Mouse (Mus musculus) midbrain, embryonic 13.5 days (tissue): ENCODE measurements around the gene Olfr1160. TPM values are rescaled to one million over a fixed set of nuclear protein-coding genes. Genes with fewer than 3 reads are reported as not detected.
"Not testable (repeated sequence)": the region's sequence is repeated elsewhere in the genome, so short reads cannot be mapped to it uniquely, and the experiment has no call there.

Experiments
- ATAC-seq: fragments of 200-750 bp; cut with Nextera tagmentation; 2 replicates; pipeline ENCODE4 v1.8.0; 2017; ENCODE audit warnings: mild to moderate bottlenecking, moderate TSS enrichment, moderate library complexity
- H3K27ac ChIP-seq: fragments of 300-500 bp; sonication (generic); 2 replicates; pipeline ENCODE4 v1.5.1; 2015; ENCODE audit warnings: inconsistent platforms, mild to moderate bottlenecking, moderate library complexity
- H3K27me3 ChIP-seq: fragments of 300-500 bp; sonication (generic); 2 replicates; pipeline ENCODE4 v1.6.1; 2015; ENCODE audit warnings: mild to moderate bottlenecking, inconsistent platforms
- H3K36me3 ChIP-seq: fragments of 300-500 bp; sonication (generic); 2 replicates; pipeline ENCODE4 v1.6.1; 2015; ENCODE audit warnings: mild to moderate bottlenecking, inconsistent platforms
- H3K4me1 ChIP-seq: fragments of 300-500 bp; sonication (generic); replicated peaks from 2 replicates; pipeline ENCODE4 v1.6.1; 2015; ENCODE audit warnings: inconsistent platforms
- H3K4me2 ChIP-seq: fragments of 300-500 bp; sonication (generic); replicated peaks from 2 replicates; pipeline ENCODE4 v1.6.1; 2015; ENCODE audit warnings: moderate library complexity, mild to moderate bottlenecking, inconsistent platforms
- H3K4me3 ChIP-seq: fragments of 300-500 bp; sonication (generic); replicated peaks from 2 replicates; pipeline ENCODE4 v1.5.1; 2015; ENCODE audit warnings: mild to moderate bottlenecking, inconsistent platforms
- H3K9ac ChIP-seq: fragments of 300-500 bp; sonication (generic); replicated peaks from 2 replicates; pipeline ENCODE4 v1.6.1; 2015; ENCODE audit warnings: mild to moderate bottlenecking, inconsistent platforms
- H3K9me3 ChIP-seq: fragments of 300-500 bp; sonication (generic); 2 replicates; pipeline ENCODE4 v1.6.1; 2016; ENCODE audit warnings: mild to moderate bottlenecking, inconsistent platforms
- WGBS: fragments of 180-500 bp; shearing (Covaris S2); methylation state at CpG from one replicate; pipeline ENCODE4 v1.1.7; 2015; 5-methylcytosine and 5-hydroxymethylcytosine counted together
- polyA plus RNA-seq: library from polyadenylated mRNA; unstranded; fragments of >200 nt; fragmentation: Nextera tagmentation; extraction: Ambion mirVana; gene quantifications from 2 replicates; pipeline ENCODE4 v1.2.1, GENCODE M21; 2015

Gene Olfr1160
- not detected in 2 replicates for polyA plus RNA-seq

- H3K9me3 ChIP-seq: no peaks in the 10 kb centered on the region
- no peak within 1 kb of the TSS for H3K4me2 ChIP-seq
- no peaks in the 10 kb centered on the region for H3K4me1 ChIP-seq
- no peaks in the 10 kb centered on the region for H3K27me3 ChIP-seq
- no peak within 1 kb of the TSS for H3K9ac ChIP-seq
- ATAC-seq: no peak
- no peak within 1 kb of the TSS for H3K27ac ChIP-seq
- no peaks in the 10 kb centered on the region for H3K36me3 ChIP-seq
- no peak within 1 kb of the TSS for H3K4me3 ChIP-seq
Observed at GRCm38 (mm10) chr2:88007515-88008318, at the start of gene Olfr1160. Gene Olfr1160, minus strand, starts transcription at chr2:88008268.

- Histone ChIP-seq H3K4me1 (no peaks in the 10 kb centered on the region), H3K9me3 (no peaks in the 10 kb centered on the region), H3K27me3 (no peaks in the 10 kb centered on the region), H3K4me2 (no peak within 1 kb of the TSS), H3K9ac (no peak within 1 kb of the TSS), H3K27ac (no peak within 1 kb of the TSS), H3K4me3 (no peak within 1 kb of the TSS), H3K36me3 (no peaks in the 10 kb centered on the region)
- ATAC-seq: no peak
- WGBS: 86% methylated on average over 1 of the region's 1 CpGs
Observed at GRCm38 (mm10) chr2:88051029-88051428, 43.0 kb upstream of the Olfr1160 start, which contains the start of gene Olfr1162. Gene Olfr1162, minus strand, starts transcription at chr2:88051129.

GRCm38 (mm10) chr2:88037599-88037998, 29.5 kb upstream of the Olfr1160 start, which contains the start of gene Olfr73:
Gene Olfr73, minus strand, starts transcription at chr2:88037699.
- ATAC-seq: no peak

GRCm38 (mm10) chr2:88022474-88022873, 14.4 kb upstream of the Olfr1160 start, which contains the start of gene Olfr1161:
Gene Olfr1161, plus strand, starts transcription at chr2:88022774.
- H3K36me3 ChIP-seq, H3K9ac ChIP-seq: not testable (repeated sequence)
- WGBS: 91% methylated on average over 1 of the region's 1 CpGs

More at GRCm38 (mm10) chr2:88037599-88037998, 29.5 kb upstream of the Olfr1160 start, which contains the start of gene Olfr73:
- H3K27ac ChIP-seq: no peak within 1 kb of the TSS
- no peaks in the 10 kb centered on the region for H3K9me3 ChIP-seq
- no peak within 1 kb of the TSS for H3K9ac ChIP-seq
- H3K4me1 ChIP-seq: no peaks in the 10 kb centered on the region
- no peaks in the 10 kb centered on the region for H3K36me3 ChIP-seq
- H3K27me3 ChIP-seq: no peaks in the 10 kb centered on the region
- H3K4me3 ChIP-seq: no peak within 1 kb of the TSS
- no peak within 1 kb of the TSS for H3K4me2 ChIP-seq

GRCm38 (mm10) chr2:87989813-87990212, 18.3 kb downstream of the Olfr1160 start, which contains the start of gene Olfr1158:
Gene Olfr1158, plus strand, starts transcription at chr2:87990113.
- Histone ChIP-seq H3K27ac (no peak within 1 kb of the TSS), H3K9ac (no peak within 1 kb of the TSS), H3K4me3 (no peak within 1 kb of the TSS), H3K9me3 (no peaks in the 10 kb centered on the region), H3K27me3 (no peaks in the 10 kb centered on the region), H3K36me3 (no peaks in the 10 kb centered on the region), H3K4me1 (no peaks in the 10 kb centered on the region), H3K4me2 (no peak within 1 kb of the TSS)
- no peak for ATAC-seq

More at GRCm38 (mm10) chr2:88022474-88022873, 14.4 kb upstream of the Olfr1160 start, which contains the start of gene Olfr1161:
- not testable (repeated sequence) for H3K27me3 ChIP-seq, H3K4me2 ChIP-seq, H3K27ac ChIP-seq, H3K9me3 ChIP-seq, H3K4me1 ChIP-seq, H3K4me3 ChIP-seq, ATAC-seq

DNA sequence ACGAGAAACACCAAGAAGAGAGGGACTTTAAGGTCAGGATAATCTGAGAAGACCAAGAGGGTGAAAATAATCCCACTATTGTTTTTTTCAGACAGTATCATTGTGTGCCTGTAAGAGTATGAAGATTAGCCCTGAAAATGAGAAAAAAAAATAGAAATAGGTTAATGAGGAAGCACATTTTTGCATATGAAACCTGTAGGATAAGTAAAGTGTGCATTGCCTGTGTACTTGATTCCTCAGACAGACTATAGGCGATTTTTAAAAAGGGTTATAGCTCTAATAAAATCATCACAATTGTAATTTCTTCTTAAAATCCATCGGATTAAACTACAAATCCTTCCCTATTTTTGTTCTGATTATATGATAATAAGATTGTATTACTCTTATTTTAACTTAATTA, 33.5 kb downstream of the Olfr1160 start, which contains the start of gene Olfr74:
Gene Olfr74, minus strand, starts transcription at position 101 of the 400 bp plus-strand sequence.
- no peak for ATAC-seq
- Histone ChIP-seq H3K4me3 (no peak within 1 kb of the TSS), H3K4me1 (no peaks in the 10 kb centered on the region), H3K27ac (no peak within 1 kb of the TSS), H3K4me2 (no peak within 1 kb of the TSS), H3K27me3 (no peaks in the 10 kb centered on the region), H3K9me3 (no peaks in the 10 kb centered on the region), H3K36me3 (no peaks in the 10 kb centered on the region), H3K9ac (no peak within 1 kb of the TSS)
- WGBS: 76% methylated on average over 3 of the region's 3 CpGs

- no peak within 1 kb of the TSS for H3K4me3 ChIP-seq
- H3K9me3 ChIP-seq: no peaks in the 10 kb centered on the region
- no peak for ATAC-seq
- WGBS: 96% methylated on average over 4 of the region's 4 CpGs
- no peaks in the 10 kb centered on the region for H3K4me1 ChIP-seq
- H3K4me2 ChIP-seq: no peak within 1 kb of the TSS
- H3K9ac ChIP-seq: no peak within 1 kb of the TSS
- H3K36me3 ChIP-seq: no peaks in the 10 kb centered on the region
- H3K27ac ChIP-seq: no peak within 1 kb of the TSS
- H3K27me3 ChIP-seq: no peaks in the 10 kb centered on the region
Observed at GRCm38 (mm10) chr2:87968199-87968598, 39.9 kb downstream of the Olfr1160 start, which contains the start of gene Olfr1157. Gene Olfr1157, minus strand, starts transcription at chr2:87968299.

- Histone ChIP-seq H3K9me3 (no peaks in the 10 kb centered on the region), H3K4me1 (no peaks in the 10 kb centered on the region), H3K27me3 (no peaks in the 10 kb centered on the region), H3K4me2 (no peak within 1 kb of the TSS), H3K36me3 (no peaks in the 10 kb centered on the region), H3K4me3 (no peak within 1 kb of the TSS), H3K9ac (no peak within 1 kb of the TSS), H3K27ac (no peak within 1 kb of the TSS)
- no peak for ATAC-seq
Observed at GRCm38 (mm10) chr2:87953000-87953399, 55.1 kb downstream of the Olfr1160 start, which contains the start of gene Olfr1156. Gene Olfr1156, minus strand, starts transcription at chr2:87953100.

Other genes starting within 250 kb of the Olfr1160 start
- not detected in 2 replicates for gene Olfr152, start 228.8 kb downstream of the Olfr1160 start, polyA plus RNA-seq
- not detected in 2 replicates for gene Olfr1143, start 207.7 kb downstream of the Olfr1160 start, polyA plus RNA-seq
- gene Olfr1145, start 198.4 kb downstream of the Olfr1160 start, polyA plus RNA-seq: not detected in 2 replicates
- not detected in 2 replicates for gene Olfr1148, start 177.7 kb downstream of the Olfr1160 start, polyA plus RNA-seq
- gene Olfr1150-ps1, start 164.3 kb downstream of the Olfr1160 start, polyA plus RNA-seq: not detected in 2 replicates
- gene Olfr1151, start 152.4 kb downstream of the Olfr1160 start, polyA plus RNA-seq: not detected in 2 replicates
- gene Olfr1152, start 141.8 kb downstream of the Olfr1160 start, polyA plus RNA-seq: not detected in 2 replicates
- not detected in 2 replicates for gene Olfr1153, start 113.3 kb downstream of the Olfr1160 start, polyA plus RNA-seq
- gene Olfr1154, start 103.1 kb downstream of the Olfr1160 start, polyA plus RNA-seq: not detected in 2 replicates
- gene Olfr1155, start 63.1 kb downstream of the Olfr1160 start, polyA plus RNA-seq: not detected in 2 replicates
- not detected in 2 replicates for gene Olfr1156, start 55.2 kb downstream of the Olfr1160 start, polyA plus RNA-seq
- gene Olfr1157, start 40.0 kb downstream of the Olfr1160 start, polyA plus RNA-seq: not detected in 2 replicates
- gene Olfr74, start 33.6 kb downstream of the Olfr1160 start, polyA plus RNA-seq: not detected in 2 replicates
- gene Olfr1158, start 18.2 kb downstream of the Olfr1160 start, polyA plus RNA-seq: not detected in 2 replicates
- gene Olfr1161, start 14.5 kb upstream of the Olfr1160 start, polyA plus RNA-seq: not detected in 2 replicates
- gene Olfr73, start 29.4 kb upstream of the Olfr1160 start, polyA plus RNA-seq: not detected in 2 replicates
- gene Olfr1162, start 42.9 kb upstream of the Olfr1160 start, polyA plus RNA-seq: not detected in 2 replicates
- not detected in 2 replicates for gene Olfr1163, start 63.6 kb upstream of the Olfr1160 start, polyA plus RNA-seq
- gene Olfr1164, start 85.7 kb upstream of the Olfr1160 start, polyA plus RNA-seq: not detected in 2 replicates
- not detected in 2 replicates for gene Olfr1166, start 120.0 kb upstream of the Olfr1160 start, polyA plus RNA-seq
- gene Olfr1167, start 146.9 kb upstream of the Olfr1160 start, polyA plus RNA-seq: not detected in 2 replicates
- gene Olfr1168, start 173.6 kb upstream of the Olfr1160 start, polyA plus RNA-seq: not detected in 2 replicates
- not detected in 2 replicates for gene Olfr1170, start 220.1 kb upstream of the Olfr1160 start, polyA plus RNA-seq